Mouse (Mus musculus) CD4-positive, CD25-positive, alpha-beta regulatory T cell, adult 9 weeks (primary cell): ENCODE data around the gene Nfxl1. TPM values are rescaled to one million over a fixed set of nuclear protein-coding genes. Genes with fewer than 3 reads are reported as not detected.

ENCODE experiments used
- polyA plus RNA-seq: library from polyadenylated mRNA; unstranded; fragments of 100-300 nt; shearing (Covaris generic); gene quantifications from one replicate; pipeline ENCODE4 v1.2.1, GENCODE M21; 2017

Nfxl1 gene
- 2.8 TPM for polyA plus RNA-seq

DNA sequence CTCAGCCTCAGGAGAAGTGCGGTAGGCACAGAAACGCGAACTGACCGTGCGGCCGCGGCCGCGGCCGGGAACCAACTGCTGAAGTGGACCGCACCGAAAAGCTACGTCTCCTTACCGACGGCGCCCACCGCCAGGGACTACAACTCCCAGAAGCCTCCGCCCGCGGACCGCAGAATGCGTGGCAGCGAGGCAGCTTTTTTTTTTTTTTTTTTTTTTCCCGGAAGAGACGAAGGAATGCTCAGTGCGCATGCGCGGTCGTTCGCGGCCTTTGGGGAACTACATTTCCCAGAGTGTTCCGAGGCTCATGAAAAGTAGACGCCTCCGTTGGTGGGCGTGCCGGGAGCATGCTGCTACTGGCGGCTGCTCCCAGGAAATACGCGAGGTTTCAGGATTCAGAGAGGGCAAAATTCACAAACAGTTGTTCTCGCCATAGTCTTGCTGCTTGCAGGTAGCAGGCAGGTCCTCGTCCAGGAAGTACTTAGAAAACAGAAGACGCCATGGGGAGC lies at the start of gene Nfxl1:
Nfxl1 (minus strand) TSS at position 141 of the 506 bp plus-strand sequence.

DNA sequence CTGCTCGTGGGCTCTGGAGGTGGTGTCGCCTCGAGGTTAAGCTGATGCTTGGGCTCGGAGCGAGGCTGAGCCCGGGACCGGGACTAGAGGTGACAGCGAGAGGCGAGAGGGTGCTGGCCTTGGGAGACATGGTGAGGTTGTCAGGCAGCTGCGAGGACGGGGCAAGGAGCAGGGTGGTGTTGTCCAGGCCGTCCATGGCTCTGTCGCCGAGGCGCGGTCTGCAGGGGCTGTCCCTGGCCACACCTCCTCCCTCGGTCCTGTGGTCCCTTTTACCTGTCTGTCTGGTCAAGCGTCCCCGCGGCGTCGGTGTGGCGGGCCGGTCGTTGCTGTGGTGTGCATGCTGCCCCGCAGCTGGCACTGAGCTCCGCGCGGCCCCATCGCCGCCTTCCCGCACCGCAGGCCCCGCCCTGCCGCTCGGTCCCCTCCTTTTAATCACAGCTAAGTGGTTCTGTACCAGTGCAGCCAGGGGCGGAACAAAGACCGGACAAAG lies 27.8 kb upstream of the Nfxl1 start, which contains the start of gene Gm5868:
Gm5868 (minus strand) TSS at position 360 of the 490 bp plus-strand sequence.

DNA sequence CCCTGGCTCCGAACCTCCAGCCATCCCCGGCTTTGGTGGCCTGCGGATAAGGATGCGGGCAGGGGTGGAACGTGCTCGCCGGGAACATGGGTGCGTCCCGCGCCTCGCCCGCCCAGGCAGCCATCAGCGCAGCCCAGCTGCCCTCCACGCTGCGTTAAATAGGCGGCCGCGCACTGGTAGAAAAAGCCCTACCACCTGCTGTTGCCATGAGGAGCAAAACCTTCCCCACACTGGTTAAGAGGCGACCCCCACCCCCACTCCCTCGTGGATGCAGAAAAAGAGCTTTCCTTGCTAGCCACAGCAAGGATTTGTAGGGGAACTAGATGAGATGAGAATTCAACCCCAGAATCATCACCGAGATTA lies 21.5 kb upstream of the Nfxl1 start, which contains the start of gene Zar1:
Zar1 (minus strand) TSS at position 285 of the 363 bp plus-strand sequence.

DNA sequence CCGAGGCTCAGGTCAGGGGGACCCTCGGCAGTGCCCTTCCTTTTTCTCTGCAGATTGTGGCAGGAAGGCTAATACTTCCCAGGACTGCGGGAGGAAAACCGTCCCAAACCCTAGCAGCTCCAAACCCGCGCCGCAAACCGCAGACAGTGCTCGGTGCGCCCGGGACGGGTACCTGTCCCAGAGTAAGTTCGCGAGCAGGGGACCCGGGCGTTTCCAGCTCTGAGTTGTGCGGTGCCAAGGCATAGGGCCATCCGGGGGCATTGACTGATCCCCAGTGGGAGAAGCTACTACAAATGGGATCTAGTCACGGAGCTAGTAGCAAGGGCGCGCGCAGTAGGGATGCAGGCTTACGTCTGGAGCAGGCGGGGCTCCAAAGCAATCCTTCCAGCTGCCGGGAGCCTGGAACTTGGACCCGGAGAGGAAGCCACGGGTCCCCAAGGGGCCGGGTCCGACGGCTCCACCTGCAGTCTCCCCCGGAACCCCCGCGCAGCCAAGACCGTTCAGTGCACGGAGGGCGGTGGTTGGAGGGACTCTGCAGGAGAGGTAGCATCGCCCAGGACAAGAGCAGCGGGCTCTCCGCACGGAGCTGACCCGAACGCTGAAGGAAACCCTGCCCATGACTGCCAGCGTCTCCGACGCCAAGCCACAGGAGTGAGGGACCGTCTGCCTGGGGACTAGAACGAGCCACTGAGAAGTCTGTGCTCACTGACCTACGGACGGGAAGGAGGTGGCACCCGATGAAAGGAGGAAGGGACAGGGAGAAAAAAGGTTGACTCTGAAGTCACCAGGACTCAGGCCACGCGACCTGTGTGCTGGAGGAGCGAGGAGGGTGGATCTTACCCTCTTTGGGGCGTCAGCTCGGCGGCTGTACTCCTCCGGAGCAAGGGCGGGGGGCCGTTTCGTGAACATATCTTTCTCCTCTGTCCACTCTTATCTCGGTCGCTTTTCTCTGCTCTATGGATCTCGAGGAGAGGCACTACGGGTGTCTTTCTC lies 55.7 kb downstream of the Nfxl1 start, which contains the start of gene Corin:
Corin (minus strand) TSS at position 943 of the 993 bp plus-strand sequence.

Other genes with a start within 250 kb of the Nfxl1 start
- 0.27 TPM for gene Corin, start 55.2 kb downstream of the Nfxl1 start, polyA plus RNA-seq
- not detected for gene Zar1, start 21.6 kb upstream of the Nfxl1 start, polyA plus RNA-seq
- not detected for gene Gm5868, start 27.9 kb upstream of the Nfxl1 start, polyA plus RNA-seq
- 4.3 TPM for gene Cnga1, start 84.6 kb upstream of the Nfxl1 start, polyA plus RNA-seq
- gene Nipal1, start 88.1 kb upstream of the Nfxl1 start, polyA plus RNA-seq = 32.1 TPM
- gene Txk, start 193.1 kb upstream of the Nfxl1 start, polyA plus RNA-seq = 116 TPM